Mouse (Mus musculus): Measurements from ENCODE around the gene Immp1l. TPM values are rescaled to one million over a fixed set of nuclear protein-coding genes. Genes with fewer than 3 reads are reported as not detected.

Immp1l gene
- polyA plus RNA-seq, 1 experiment from 2014 or later = 106 TPM

- H3K4me1 ChIP-seq (replicated peaks; ENCODE audit: control insufficient read depth, insufficient read depth) = no peaks in the 10 kb centered on the region
- no peaks in the 10 kb centered on the region for H3K9me3 ChIP-seq (ENCODE audit: control insufficient read depth, low read length)
- DNase-seq (ENCODE audit: low spot score) = no peak
- ATAC-seq (ENCODE audit: low FRiP score, low TSS enrichment) = no peak
- no peak overlapping the region for H3K27ac ChIP-seq (replicated peaks)
- no peak overlapping the region for H3K9ac ChIP-seq (ENCODE audit: low read length)
- no peaks in the 10 kb centered on the region for H3K27me3 ChIP-seq (ENCODE audit: control insufficient read depth, insufficient read depth, low read length)
- H3K36me3 ChIP-seq (ENCODE audit: control insufficient read depth, insufficient read depth, low read length) = no peaks in the 10 kb centered on the region
- TF ChIP-seq EP300 (optimal IDR thresholded peaks at IDR 0.05) = no peak
- TF ChIP-seq CTCF (IDR thresholded peaks at IDR 0.05; ENCODE audit: low read depth) = no peak
- H3K4me3 ChIP-seq (ENCODE audit: low read depth, low read length) = no peak overlapping the region
- 59% methylated on average over 1 of the region's 1 CpGs for WGBS
- no peak overlapping the region for H3K4me2 ChIP-seq (replicated peaks; ENCODE audit: low read depth)
Measured at GRCm38 (mm10) chr2:105987131-105987530, 82.7 kb downstream of the Immp1l start.

GRCm38 (mm10) chr2:105987999-105988398 is 83.6 kb downstream of the Immp1l start:
- TF ChIP-seq EP300 (optimal IDR thresholded peaks at IDR 0.05) (no peak), CTCF (IDR thresholded peaks at IDR 0.05; ENCODE audit: low read depth) (peak; percentile 49)
- no peaks in the 10 kb centered on the region for H3K4me1 ChIP-seq (replicated peaks; ENCODE audit: control insufficient read depth, insufficient read depth)
- no peak overlapping the region for H3K27ac ChIP-seq (replicated peaks)
- H3K4me2 ChIP-seq (replicated peaks; ENCODE audit: low read depth) = no peak overlapping the region
- H3K9me3 ChIP-seq (ENCODE audit: control insufficient read depth, low read length) = no peaks in the 10 kb centered on the region
- DNase-seq (ENCODE audit: low spot score) (no peak), ATAC-seq (ENCODE audit: low FRiP score, low TSS enrichment) (no peak)
- no peaks in the 10 kb centered on the region for H3K27me3 ChIP-seq (ENCODE audit: control insufficient read depth, insufficient read depth, low read length)
- H3K4me3 ChIP-seq (ENCODE audit: low read depth, low read length) = no peak overlapping the region
- 22% methylated on average over 2 of the region's 2 CpGs for WGBS
- no peaks in the 10 kb centered on the region for H3K36me3 ChIP-seq (ENCODE audit: control insufficient read depth, insufficient read depth, low read length)
- no peak overlapping the region for H3K9ac ChIP-seq (ENCODE audit: low read length)

GRCm38 (mm10) chr2:106002835-106003739 is 98.6 kb downstream of the Immp1l start, which contains the start of gene Dnajc24:
Gene Dnajc24 (minus strand): TSS chr2:106003549.
- no peak for TF ChIP-seq EP300 (optimal IDR thresholded peaks at IDR 0.05)
- TF ChIP-seq CTCF (IDR thresholded peaks at IDR 0.05; ENCODE audit: low read depth) = peak; percentile 44
- H3K36me3 ChIP-seq (ENCODE audit: control insufficient read depth, insufficient read depth, low read length) = no peaks in the 10 kb centered on the region
- H3K27ac ChIP-seq (replicated peaks) = peak within 1 kb of the TSS; percentile 82
- H3K4me2 ChIP-seq (replicated peaks; ENCODE audit: low read depth) = peak within 1 kb of the TSS; percentile 62
- no peaks in the 10 kb centered on the region for H3K4me1 ChIP-seq (replicated peaks; ENCODE audit: control insufficient read depth, insufficient read depth)
- DNase-seq (ENCODE audit: low spot score) = peak; percentile 91
- H3K9me3 ChIP-seq (ENCODE audit: control insufficient read depth, low read length) = no peaks in the 10 kb centered on the region
- peak within 1 kb of the TSS; percentile 68 for H3K4me3 ChIP-seq (ENCODE audit: low read depth, low read length)
- ATAC-seq (ENCODE audit: low FRiP score, low TSS enrichment) = peak; percentile 99
- 2% methylated on average over 44 of the region's 44 CpGs for WGBS
- no peaks in the 10 kb centered on the region for H3K27me3 ChIP-seq (ENCODE audit: control insufficient read depth, insufficient read depth, low read length)
- H3K9ac ChIP-seq (ENCODE audit: low read length) = peak within 1 kb of the TSS; percentile 82

GRCm38 (mm10) chr2:106008415-106008814 is 104.0 kb downstream of the Immp1l start:
- no peak for TF ChIP-seq CTCF (IDR thresholded peaks at IDR 0.05; ENCODE audit: low read depth)
- TF ChIP-seq EP300 (optimal IDR thresholded peaks at IDR 0.05) = no peak
- DNase-seq (ENCODE audit: low spot score) = no peak
- H3K9me3 ChIP-seq (ENCODE audit: control insufficient read depth, low read length) = no peaks in the 10 kb centered on the region
- no peak overlapping the region for H3K4me2 ChIP-seq (replicated peaks; ENCODE audit: low read depth)
- H3K36me3 ChIP-seq (ENCODE audit: control insufficient read depth, insufficient read depth, low read length) = no peaks in the 10 kb centered on the region
- no peak for ATAC-seq (ENCODE audit: low FRiP score, low TSS enrichment)
- H3K27ac ChIP-seq (replicated peaks) = no peak overlapping the region
- H3K9ac ChIP-seq (ENCODE audit: low read length) = no peak overlapping the region
- no peak overlapping the region for H3K4me3 ChIP-seq (ENCODE audit: low read depth, low read length)
- no peaks in the 10 kb centered on the region for H3K4me1 ChIP-seq (replicated peaks; ENCODE audit: control insufficient read depth, insufficient read depth)
- WGBS = 55% methylated on average over 2 of the region's 2 CpGs
- H3K27me3 ChIP-seq (ENCODE audit: control insufficient read depth, insufficient read depth, low read length) = no peaks in the 10 kb centered on the region

Small RNAs within 50 kb of the gene (microRNA-seq; reads per million reads assigned to microRNA genes)
- not detected for gene Gm22002

Other genes starting within 250 kb of the Immp1l start
- gene Pax6, start 235.7 kb upstream of the Immp1l start, polyA plus RNA-seq (2015; fragmentation: Nextera tagmentation; extraction: Ambion mirVana) = 0.63 and 0.67 TPM in 2 replicates
- 14.0 and 14.1 TPM in 2 replicates for gene Elp4, start 74 bp upstream of the Immp1l start, polyA plus RNA-seq (2015; fragmentation: Nextera tagmentation; extraction: Ambion mirVana)
- gene Dnajc24, start 98.9 kb downstream of the Immp1l start, polyA plus RNA-seq (2015; fragmentation: Nextera tagmentation; extraction: Ambion mirVana) = 24.9 TPM in 2 replicates